Mouse (Mus musculus) cerebellum, adult 2 months (tissue): Measurements from ENCODE around the gene Apopt1. TPM values are rescaled to one million over a fixed set of nuclear protein-coding genes. Genes with fewer than 3 reads are reported as not detected.

ENCODE experiments used
- DNase-seq, 2 experiments: peaks; one replicate each; pipeline ENCODE4 v3.0.0; 2021
- H3K27ac ChIP-seq: fragments of 200-500 bp; 2 replicates; pipeline ENCODE4 v1.5.1; 2012; ENCODE audit warnings: low read length, control low read depth, inconsistent platforms; ENCODE audit not compliant: insufficient read depth
- H3K27me3 ChIP-seq: fragments of 200-500 bp; 2 replicates; pipeline ENCODE4 v1.6.1; 2012; ENCODE audit warnings: inconsistent platforms, mild to moderate bottlenecking, low read length, moderate library complexity; ENCODE audit not compliant: control insufficient read depth, insufficient read depth
- H3K4me1 ChIP-seq: fragments of 200-500 bp; 2 replicates; pipeline ENCODE4 v1.6.1; 2011; ENCODE audit warnings: low read length; ENCODE audit not compliant: control insufficient read depth, insufficient read depth
- H3K4me3 ChIP-seq: fragments of 200-500 bp; replicated peaks from 2 replicates; pipeline ENCODE3; 2011; ENCODE audit warnings: mild to moderate bottlenecking, low read depth, low read length, control low read depth; ENCODE audit not compliant: insufficient read depth
- CTCF ChIP-seq: fragments of 200-500 bp; IDR thresholded peaks from 2 replicates; pipeline ENCODE4 v1.5.1; 2011; ENCODE audit warnings: low read depth, mild to moderate bottlenecking, control low read depth, low read length, moderate library complexity, borderline replicate concordance; ENCODE audit not compliant: insufficient read depth
- POLR2A ChIP-seq: fragments of 200-500 bp; IDR thresholded peaks from 2 replicates; pipeline ENCODE4 v1.6.1; 2011; ENCODE audit warnings: low read length, control low read depth, borderline replicate concordance; ENCODE audit not compliant: insufficient read depth
- WGBS: fragments of 180-500 bp; shearing (Covaris S2); methylation state at CpG from one replicate; pipeline ENCODE4 v1.1.7; 2018; 5-methylcytosine and 5-hydroxymethylcytosine counted together
- polyA plus RNA-seq: library from polyadenylated mRNA; depleted of rRNA; stranded (reverse); fragments of >200 nt; gene quantifications from 2 replicates; pipeline ENCODE4 v1.2.3, GENCODE M21; 2012; rRNA removed

Gene Apopt1
- 46.8 and 49.8 TPM in 2 replicates for polyA plus RNA-seq

- H3K27me3 ChIP-seq: no peaks in the 10 kb centered on the region
- peak within 1 kb of the TSS; percentile 80 for H3K4me3 ChIP-seq
- TF ChIP-seq POLR2A (peak; percentile 55; the same call in 1 of the 2 replicates), CTCF (no peak; the same call in 1 of the 2 replicates)
- H3K4me1 ChIP-seq: peaks cover 14% of the 10 kb centered on the region
- WGBS: under 1% methylated on average over 85 of the region's 86 CpGs
- H3K27ac ChIP-seq: peak within 1 kb of the TSS; percentile 67
- DNase-seq: peak; percentile 93
These were observed at the start of gene Apopt1, which contains the start of gene Bag5 for GRCm38 (mm10) chr12:111713004-111713651. Gene Apopt1, plus strand, starts transcription at chr12:111713261. Gene Bag5, minus strand, starts transcription at chr12:111713257.

DNA sequence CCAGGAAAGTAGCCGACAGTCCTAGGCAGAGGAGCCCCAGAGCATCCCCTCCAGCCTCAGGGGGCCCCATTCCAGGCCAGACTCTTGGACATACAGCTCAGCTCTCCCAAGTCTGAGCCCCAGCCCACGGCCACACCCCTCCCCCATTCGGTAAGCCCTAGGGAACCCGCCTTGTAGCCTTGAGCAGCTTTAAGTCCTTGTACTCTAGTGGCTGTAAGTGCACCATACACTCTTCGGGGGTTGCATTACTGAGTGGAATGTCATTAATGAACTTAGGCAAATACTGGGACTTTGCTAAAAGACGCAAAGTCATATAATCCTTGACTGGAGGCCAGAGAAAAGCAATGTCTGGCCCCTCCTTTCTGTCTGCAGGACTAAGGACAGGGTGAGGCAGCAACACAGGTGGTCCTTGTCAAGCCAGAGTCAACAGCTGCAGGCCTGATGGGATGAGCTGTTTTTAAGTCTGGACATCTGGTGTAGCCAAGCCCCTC is 48.9 kb upstream of the Apopt1 start:
- Histone ChIP-seq H3K4me1 (peaks cover 9% of the 10 kb centered on the region), H3K27me3 (no peaks in the 10 kb centered on the region), H3K4me3 (no peak overlapping the region), H3K27ac (no peak overlapping the region)
- WGBS: 43% methylated on average over 6 of the region's 6 CpGs
- no peak for DNase-seq
- no peak for TF ChIP-seq CTCF
- TF ChIP-seq POLR2A: no peak

DNA sequence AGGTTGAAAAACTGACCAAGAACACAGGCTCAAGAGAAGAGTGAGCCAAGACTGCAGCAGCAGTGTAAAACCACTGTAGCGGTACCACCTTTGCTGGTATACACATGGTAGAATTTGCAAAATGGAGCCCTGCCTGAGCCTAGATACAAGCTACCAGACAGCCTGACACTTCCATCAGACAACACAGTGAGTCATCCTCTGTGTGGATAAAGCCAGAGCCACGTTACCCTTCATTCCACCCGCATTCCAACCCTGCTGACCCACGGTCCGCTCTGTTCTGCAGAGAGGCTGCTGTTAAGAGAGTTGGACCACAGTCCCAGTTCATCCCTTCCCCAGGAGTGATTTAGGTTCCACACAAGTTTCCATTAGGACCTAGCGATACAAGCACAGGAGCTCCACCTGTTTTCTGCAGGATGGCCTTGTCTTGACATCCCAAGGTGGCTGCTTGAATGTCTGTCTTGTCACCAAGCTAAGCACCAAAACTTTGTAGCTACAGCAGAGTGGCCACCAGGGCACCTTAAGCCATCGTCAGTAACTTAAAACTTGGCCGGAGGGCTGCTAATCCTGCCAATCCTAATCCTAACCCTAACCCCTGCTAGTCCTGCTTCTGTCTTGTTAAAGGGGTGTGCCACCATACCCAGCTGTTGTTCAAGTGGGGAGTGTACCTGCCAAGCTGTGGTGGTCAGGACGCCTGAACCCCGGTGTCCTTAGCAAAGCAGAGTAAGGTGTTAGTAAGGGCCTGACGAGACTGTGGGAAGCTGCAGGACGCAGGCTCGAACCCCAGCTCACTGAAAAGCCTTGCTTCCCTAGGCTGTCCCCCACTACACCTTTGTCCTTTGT is 47.8 kb upstream of the Apopt1 start:
- H3K27ac ChIP-seq: no peak overlapping the region
- H3K4me1 ChIP-seq: peaks cover 9% of the 10 kb centered on the region
- no peaks in the 10 kb centered on the region for H3K27me3 ChIP-seq
- no peak overlapping the region for H3K4me3 ChIP-seq
- TF ChIP-seq CTCF (no peak), POLR2A (no peak)
- no peak for DNase-seq
- 79% methylated on average over 13 of the region's 13 CpGs for WGBS

GRCm38 (mm10) chr12:111666380-111666779 is 46.7 kb upstream of the Apopt1 start:
- H3K4me3 ChIP-seq: no peak overlapping the region
- no peak overlapping the region for H3K27ac ChIP-seq
- 85% methylated on average over 13 of the region's 13 CpGs for WGBS
- H3K27me3 ChIP-seq: no peaks in the 10 kb centered on the region
- DNase-seq: no peak
- TF ChIP-seq POLR2A: no peak
- no peak for TF ChIP-seq CTCF
- H3K4me1 ChIP-seq: peaks cover 9% of the 10 kb centered on the region

- H3K27ac ChIP-seq: no peak overlapping the region
- no peak for DNase-seq
- 90% methylated on average over 5 of the region's 5 CpGs for WGBS
- H3K4me3 ChIP-seq: no peak overlapping the region
- H3K4me1 ChIP-seq: peaks cover 9% of the 10 kb centered on the region
- TF ChIP-seq CTCF (no peak), POLR2A (no peak)
- H3K27me3 ChIP-seq: no peaks in the 10 kb centered on the region
These were observed 45.6 kb upstream of the Apopt1 start for GRCm38 (mm10) chr12:111667421-111667820.

- TF ChIP-seq POLR2A (peak; percentile 25; the same call in 1 of the 2 replicates), CTCF (peak; percentile 97)
- WGBS: 0% methylated on average over 8 of the region's 8 CpGs
These were observed 44.6 kb upstream of the Apopt1 start for GRCm38 (mm10) chr12:111668457-111668912.

GRCm38 (mm10) chr12:111669000-111669788 is 43.9 kb upstream of the Apopt1 start:
- Histone ChIP-seq H3K27ac (peak overlapping the region; percentile 96), H3K27me3 (no peaks in the 10 kb centered on the region), H3K4me1 (peaks cover 12% of the 10 kb centered on the region), H3K4me3 (peak overlapping the region; percentile 66)
- 0 out of 2 replicates have a peak, but pooled peaks have one; percentile 2 for TF ChIP-seq CTCF
- peak; percentile 14; the same call in 1 of the 2 replicates for TF ChIP-seq POLR2A
- 7% methylated on average over 23 of the region's 23 CpGs for WGBS
- DNase-seq: peak; percentile 57 to 71

More at GRCm38 (mm10) chr12:111668457-111668912, 44.6 kb upstream of the Apopt1 start:
- H3K27me3 ChIP-seq: no peaks in the 10 kb centered on the region
- H3K27ac ChIP-seq: peak overlapping the region; percentile 75
- peak overlapping the region; percentile 12 for H3K4me3 ChIP-seq
- DNase-seq: peak; percentile 93 to 97
- peaks cover 12% of the 10 kb centered on the region for H3K4me1 ChIP-seq
